Mouse (Mus musculus) midbrain, embryonic 15.5 days (tissue): ENCODE measurements around the gene Top2a. TPM values are rescaled to one million over a fixed set of nuclear protein-coding genes. Genes with fewer than 3 reads are reported as not detected.
A peak's percentile ranks its signal among the peaks of the same experiment; 100 is the strongest.

ENCODE experiments used
- ATAC-seq: fragments of 200-750 bp; cut with Nextera tagmentation; replicated peaks from 2 replicates; pipeline ENCODE4 v1.8.0; 2017; ENCODE audit warnings: moderate TSS enrichment
- H3K27ac ChIP-seq: fragments of 300-500 bp; sonication (generic); 2 replicates; pipeline ENCODE4 v1.5.1; 2015; ENCODE audit warnings: mild to moderate bottlenecking, inconsistent platforms
- H3K27me3 ChIP-seq: fragments of 300-500 bp; sonication (generic); replicated peaks from 2 replicates; pipeline ENCODE4 v1.6.1; 2015; ENCODE audit warnings: inconsistent platforms
- H3K36me3 ChIP-seq: fragments of 300-500 bp; sonication (generic); replicated peaks from 2 replicates; pipeline ENCODE4 v1.6.1; 2015; ENCODE audit warnings: inconsistent platforms
- H3K4me1 ChIP-seq: fragments of 300-500 bp; sonication (generic); 2 replicates; pipeline ENCODE4 v1.6.1; 2015; ENCODE audit warnings: inconsistent platforms
- H3K4me2 ChIP-seq: fragments of 300-500 bp; sonication (generic); 2 replicates; pipeline ENCODE4 v1.6.1; 2015; ENCODE audit warnings: inconsistent platforms, mild to moderate bottlenecking, moderate library complexity
- H3K4me3 ChIP-seq: fragments of 300-500 bp; sonication (generic); 2 replicates; pipeline ENCODE4 v1.5.1; 2015; ENCODE audit warnings: mild to moderate bottlenecking, inconsistent platforms
- H3K9ac ChIP-seq: fragments of 300-500 bp; sonication (generic); 2 replicates; pipeline ENCODE4 v1.6.1; 2015; ENCODE audit warnings: mild to moderate bottlenecking, inconsistent platforms
- H3K9me3 ChIP-seq: fragments of 300-500 bp; sonication (generic); 2 replicates; pipeline ENCODE4 v1.6.1; 2016; ENCODE audit warnings: inconsistent platforms
- WGBS: fragments of 180-500 bp; shearing (Covaris S2); methylation state at CpG from one replicate; pipeline ENCODE4 v1.1.7; 2015; ENCODE audit warnings: mixed read lengths; 5-methylcytosine and 5-hydroxymethylcytosine counted together
- polyA plus RNA-seq: library from polyadenylated mRNA; unstranded; fragments of >200 nt; fragmentation: Nextera tagmentation; extraction: Ambion mirVana; gene quantifications from 2 replicates; pipeline ENCODE4 v1.2.1, GENCODE M21; 2015

Top2a gene
- polyA plus RNA-seq, 1 experiment from 2014 or later, result 31.8 TPM

DNA sequence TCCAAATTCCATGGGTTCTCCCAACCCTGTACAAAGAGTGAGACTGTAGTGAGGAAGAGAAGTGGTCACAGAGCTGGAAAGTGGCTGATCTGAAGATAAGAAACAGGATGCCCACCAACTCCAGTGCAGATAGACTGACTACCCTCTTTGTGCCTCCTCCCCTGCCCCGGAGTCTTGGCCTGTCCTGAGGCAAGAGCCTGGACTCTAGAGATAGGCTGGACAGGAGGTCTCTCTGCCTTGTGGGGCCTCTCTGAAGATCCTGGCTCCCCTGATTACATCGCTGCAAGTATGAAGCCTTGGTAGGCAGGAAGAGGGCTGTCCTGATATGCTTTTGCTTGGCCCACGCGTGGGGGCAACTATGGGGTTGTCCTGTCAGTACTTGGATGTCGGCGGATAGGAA, 12.3 kb upstream of the Top2a start:
- WGBS, result 84% methylated on average over 6 of the region's 6 CpGs
- Histone ChIP-seq H3K9ac (no peak overlapping the region), H3K36me3 (no peaks in the 10 kb centered on the region), H3K4me2 (no peak overlapping the region), H3K27ac (no peak overlapping the region), H3K27me3 (no peaks in the 10 kb centered on the region), H3K9me3 (no peaks in the 10 kb centered on the region), H3K4me3 (no peak overlapping the region), H3K4me1 (peaks cover 16% of the 10 kb centered on the region)
- no peak for ATAC-seq

DNA sequence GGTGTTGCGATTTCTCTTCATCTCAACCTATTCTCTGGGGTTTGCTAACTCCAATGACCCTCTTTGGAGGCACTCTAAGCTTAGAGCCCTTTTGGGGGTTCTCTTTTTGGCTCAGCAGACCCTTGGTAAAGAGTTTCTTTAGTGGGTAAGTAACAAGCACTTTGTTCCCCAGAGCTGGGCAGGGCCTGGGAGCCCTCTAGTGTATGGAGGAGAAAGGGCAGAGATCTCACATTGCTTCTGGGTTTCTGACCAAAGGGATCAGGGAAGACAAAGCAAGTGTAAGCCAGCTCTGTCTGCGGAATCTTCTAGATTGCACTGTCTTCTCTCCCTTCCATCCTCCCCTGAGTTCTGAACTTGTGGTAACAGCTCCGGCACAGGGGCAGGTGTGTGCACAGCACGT, 11.4 kb upstream of the Top2a start:
- H3K4me3 ChIP-seq, result no peak overlapping the region
- ATAC-seq, result no peak
- H3K36me3 ChIP-seq, result no peaks in the 10 kb centered on the region
- H3K4me2 ChIP-seq, result no peak overlapping the region
- 69% methylated on average over 4 of the region's 4 CpGs for WGBS
- no peaks in the 10 kb centered on the region for H3K9me3 ChIP-seq
- H3K9ac ChIP-seq, result no peak overlapping the region
- peaks cover 7% of the 10 kb centered on the region for H3K4me1 ChIP-seq
- no peaks in the 10 kb centered on the region for H3K27me3 ChIP-seq
- H3K27ac ChIP-seq, result no peak overlapping the region

DNA sequence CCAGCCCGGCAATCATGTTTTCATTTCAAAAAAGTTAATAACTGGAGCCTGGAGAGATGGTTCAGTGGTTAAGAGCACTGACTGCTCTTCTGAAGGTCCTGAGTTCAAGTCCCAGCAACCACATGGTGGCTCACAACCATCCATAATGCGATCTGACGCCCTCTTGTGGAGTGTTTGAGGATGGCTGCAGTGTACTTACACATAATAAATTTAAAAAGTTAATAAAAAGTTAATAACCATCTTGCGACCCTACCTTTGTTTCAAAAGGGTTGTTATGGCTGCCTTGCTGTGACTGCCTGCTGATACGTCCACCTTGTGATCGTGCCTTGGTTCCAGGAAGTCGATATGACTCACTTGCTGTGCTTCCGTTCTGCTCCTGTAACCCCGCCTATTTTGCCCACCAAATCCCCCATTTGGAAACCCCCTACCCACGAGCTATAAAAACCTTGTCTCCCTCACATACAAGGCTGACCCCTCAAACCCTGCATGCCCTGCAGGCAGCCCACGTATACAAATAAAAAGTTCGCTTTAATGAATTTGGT, 3.0 kb upstream of the Top2a start:
- 90% methylated on average over 12 of the region's 12 CpGs for WGBS
- no peaks in the 10 kb centered on the region for H3K9me3 ChIP-seq
- no peak for ATAC-seq

DNA sequence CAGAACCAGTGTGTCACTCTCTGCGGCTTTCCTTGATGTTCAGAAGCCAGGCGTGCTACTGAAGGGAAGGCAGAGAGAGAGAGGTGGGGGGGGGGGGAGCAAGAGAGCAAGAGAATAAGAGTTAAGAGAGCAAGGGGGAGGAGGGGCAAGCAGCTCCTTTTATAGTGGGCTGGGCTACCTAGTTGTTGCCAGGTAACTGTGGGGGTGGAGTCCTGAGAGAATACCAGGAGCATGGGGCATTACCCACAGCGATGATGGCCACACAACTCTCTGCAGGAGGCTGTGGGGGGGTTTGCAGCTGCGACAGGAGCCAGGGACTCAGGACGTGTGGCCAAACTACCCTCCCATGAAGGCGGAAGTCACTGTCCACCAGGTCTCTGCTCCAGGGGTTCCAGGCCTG, 1.9 kb upstream of the Top2a start:
- no peak for ATAC-seq
- Histone ChIP-seq H3K27me3 (no peaks in the 10 kb centered on the region), H3K36me3 (no peaks in the 10 kb centered on the region), H3K9ac (no peak overlapping the region), H3K4me3 (no peak overlapping the region), H3K4me1 (peaks cover 12% of the 10 kb centered on the region), H3K4me2 (no peak overlapping the region), H3K9me3 (no peaks in the 10 kb centered on the region), H3K27ac (no peak overlapping the region)
- 82% methylated on average over 6 of the region's 6 CpGs for WGBS

More for the DNA sequence above, 3.0 kb upstream of the Top2a start:
- H3K4me2 ChIP-seq, result no peak overlapping the region
- no peak overlapping the region for H3K27ac ChIP-seq
- no peak overlapping the region for H3K9ac ChIP-seq
- H3K4me3 ChIP-seq, result no peak overlapping the region
- peaks cover 12% of the 10 kb centered on the region for H3K4me1 ChIP-seq
- no peaks in the 10 kb centered on the region for H3K27me3 ChIP-seq
- no peaks in the 10 kb centered on the region for H3K36me3 ChIP-seq

DNA sequence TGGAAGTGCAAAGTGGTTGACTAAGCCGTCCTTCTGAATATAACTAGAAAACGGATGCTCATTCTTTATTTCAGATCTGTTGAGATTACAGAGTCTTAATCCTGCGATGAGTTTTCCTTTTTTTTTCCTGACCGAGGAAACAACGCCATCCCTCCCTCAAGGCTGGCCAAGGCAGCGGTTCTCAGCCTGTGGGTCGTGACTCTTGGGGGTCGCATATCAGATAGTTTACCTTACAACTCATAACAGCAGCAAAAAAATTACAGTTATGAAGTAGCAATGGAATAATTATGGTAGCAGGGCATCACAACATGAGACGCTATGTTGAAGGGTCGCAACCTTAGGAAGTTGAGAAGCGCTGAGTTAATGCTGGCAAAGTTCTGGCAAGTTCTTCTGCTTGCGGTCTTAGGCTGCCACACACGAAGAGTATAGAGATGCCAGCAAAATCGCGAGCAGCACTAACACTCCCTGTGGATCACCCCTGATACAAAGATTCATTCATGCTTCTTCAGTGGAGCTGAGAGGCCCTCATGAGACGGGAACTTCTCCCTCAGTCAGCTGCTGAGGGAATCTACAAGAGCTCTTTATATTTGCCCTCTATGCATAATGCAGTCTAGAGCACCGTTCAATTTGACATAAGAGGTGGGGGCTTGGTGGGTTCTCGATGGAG, 612 bp upstream of the Top2a start:
- peak; percentile 45; the same call in 1 of the 2 replicates for ATAC-seq
- Histone ChIP-seq H3K4me2 (peak overlapping the region; percentile 55), H3K27me3 (no peaks in the 10 kb centered on the region), H3K36me3 (no peaks in the 10 kb centered on the region), H3K27ac (no peak overlapping the region), H3K4me3 (peak overlapping the region; percentile 51), H3K9ac (peak overlapping the region; percentile 16; the same call in 1 of the 2 replicates), H3K4me1 (peaks cover 12% of the 10 kb centered on the region), H3K9me3 (no peaks in the 10 kb centered on the region)
- 49% methylated on average over 18 of the region's 18 CpGs for WGBS

DNA sequence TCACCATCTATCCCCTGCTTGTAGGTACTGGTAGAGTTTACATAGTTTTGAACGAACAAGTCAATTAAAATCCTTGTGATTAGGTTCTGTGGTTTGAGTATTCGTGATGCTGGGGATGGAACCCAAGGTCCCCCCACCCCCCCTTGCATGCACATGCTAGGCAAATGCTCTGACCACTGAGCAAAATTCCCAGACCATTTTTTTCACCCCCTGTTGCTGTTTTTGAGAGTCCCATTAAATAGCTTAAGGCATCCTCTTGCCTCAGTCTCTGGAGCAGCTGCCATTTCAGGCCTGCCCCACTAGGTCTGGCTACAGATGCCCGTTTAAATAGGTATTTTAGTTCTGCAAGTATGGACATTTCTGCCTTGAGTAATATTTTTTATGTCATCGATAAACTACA, 895 bp downstream of the Top2a start:
- no peaks in the 10 kb centered on the region for H3K27me3 ChIP-seq
- H3K9ac ChIP-seq, result no peak overlapping the region
- ATAC-seq, result no peak
- no peaks in the 10 kb centered on the region for H3K36me3 ChIP-seq
- no peaks in the 10 kb centered on the region for H3K9me3 ChIP-seq
- H3K4me3 ChIP-seq, result peak overlapping the region; percentile 51
- peak overlapping the region; percentile 76 for H3K4me2 ChIP-seq
- no peak overlapping the region for H3K27ac ChIP-seq
- 7% methylated on average over 4 of the region's 4 CpGs for WGBS
- peaks cover 12% of the 10 kb centered on the region for H3K4me1 ChIP-seq

DNA sequence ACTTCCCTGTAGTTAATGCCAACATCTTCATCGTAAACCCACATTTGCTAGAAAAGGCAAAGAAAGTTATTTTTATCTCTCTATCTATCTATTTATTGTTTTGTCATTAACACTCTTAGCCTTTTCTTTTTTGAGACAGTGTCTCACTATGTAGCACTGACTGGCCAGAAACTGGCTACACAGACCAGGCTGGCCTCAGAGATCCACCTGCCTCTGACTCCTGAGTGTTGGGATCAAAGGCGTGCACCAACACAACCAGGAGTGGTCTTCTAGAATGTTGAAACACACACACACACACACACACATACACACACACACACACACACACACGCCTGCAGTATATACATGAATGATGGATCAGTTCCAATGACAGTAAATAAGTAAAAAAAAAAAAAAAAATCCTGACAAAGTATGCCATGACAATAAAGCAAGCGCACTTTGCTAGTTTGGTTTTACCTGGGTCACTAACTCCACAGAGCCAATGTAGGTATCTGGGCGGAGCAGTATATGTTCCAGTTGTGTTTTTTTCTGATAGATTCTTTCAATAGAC, 1.5 kb downstream of the Top2a start:
- 77% methylated on average over 5 of the region's 5 CpGs for WGBS
- no peak overlapping the region for H3K4me2 ChIP-seq

DNA sequence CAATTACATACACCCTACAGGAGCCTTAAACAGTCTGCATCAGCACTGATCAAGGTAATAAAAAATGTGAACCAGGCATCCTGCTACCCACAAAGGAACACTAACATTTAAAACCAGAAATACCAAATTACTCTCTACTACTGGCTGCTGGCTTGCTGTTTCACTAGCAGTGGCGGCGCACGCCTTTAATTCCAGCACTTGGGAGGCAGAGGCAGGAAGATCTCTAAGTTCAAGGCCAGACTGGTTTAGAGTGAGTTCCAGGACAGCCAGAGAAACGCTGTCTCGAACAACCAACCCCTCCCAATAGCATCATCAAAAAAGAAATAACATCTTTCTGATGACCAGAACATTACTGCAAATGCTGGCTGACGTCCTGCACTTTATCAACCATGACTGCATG, 4.1 kb downstream of the Top2a start:
- H3K36me3 ChIP-seq, result no peaks in the 10 kb centered on the region
- 96% methylated on average over 6 of the region's 6 CpGs for WGBS
- H3K4me1 ChIP-seq, result peaks cover 12% of the 10 kb centered on the region
- H3K9me3 ChIP-seq, result no peaks in the 10 kb centered on the region
- ATAC-seq, result no peak
- no peaks in the 10 kb centered on the region for H3K27me3 ChIP-seq
- no peak overlapping the region for H3K9ac ChIP-seq
- no peak overlapping the region for H3K27ac ChIP-seq
- H3K4me3 ChIP-seq, result no peak overlapping the region
- H3K4me2 ChIP-seq, result no peak overlapping the region

More for the DNA sequence above, 1.5 kb downstream of the Top2a start:
- H3K27me3 ChIP-seq, result no peaks in the 10 kb centered on the region
- ATAC-seq, result no peak
- peaks cover 12% of the 10 kb centered on the region for H3K4me1 ChIP-seq
- H3K4me3 ChIP-seq, result peak overlapping the region; percentile 51
- no peak overlapping the region for H3K9ac ChIP-seq
- H3K36me3 ChIP-seq, result no peaks in the 10 kb centered on the region
- H3K9me3 ChIP-seq, result no peaks in the 10 kb centered on the region
- no peak overlapping the region for H3K27ac ChIP-seq

DNA sequence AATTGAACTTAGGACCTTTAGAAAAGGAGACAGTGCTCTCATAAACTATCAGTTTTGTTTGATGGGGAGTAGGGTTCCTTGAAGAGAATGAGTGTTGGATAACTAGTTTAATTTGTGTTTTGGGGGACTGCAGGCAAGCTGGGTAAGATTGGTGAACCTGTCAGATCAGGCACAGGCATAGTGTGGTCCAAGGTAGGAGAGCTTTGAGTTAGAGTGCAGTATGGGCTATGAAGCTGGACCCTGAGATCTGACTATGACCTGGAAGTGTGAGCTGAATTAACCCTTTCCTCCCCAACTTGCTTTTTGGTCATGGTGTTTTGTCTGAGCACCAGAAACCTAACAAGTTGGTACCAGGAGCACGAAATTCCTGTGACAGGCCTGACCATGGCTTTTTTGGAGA, 10.1 kb downstream of the Top2a start:
- H3K4me2 ChIP-seq, result no peak overlapping the region
- ATAC-seq, result no peak
- no peak overlapping the region for H3K9ac ChIP-seq
- WGBS, result 90% methylated on average over 1 of the region's 1 CpGs
- no peaks in the 10 kb centered on the region for H3K9me3 ChIP-seq
- no peaks in the 10 kb centered on the region for H3K36me3 ChIP-seq
- no peaks in the 10 kb centered on the region for H3K4me1 ChIP-seq
- H3K27me3 ChIP-seq, result no peaks in the 10 kb centered on the region
- H3K4me3 ChIP-seq, result no peak overlapping the region
- no peak overlapping the region for H3K27ac ChIP-seq

DNA sequence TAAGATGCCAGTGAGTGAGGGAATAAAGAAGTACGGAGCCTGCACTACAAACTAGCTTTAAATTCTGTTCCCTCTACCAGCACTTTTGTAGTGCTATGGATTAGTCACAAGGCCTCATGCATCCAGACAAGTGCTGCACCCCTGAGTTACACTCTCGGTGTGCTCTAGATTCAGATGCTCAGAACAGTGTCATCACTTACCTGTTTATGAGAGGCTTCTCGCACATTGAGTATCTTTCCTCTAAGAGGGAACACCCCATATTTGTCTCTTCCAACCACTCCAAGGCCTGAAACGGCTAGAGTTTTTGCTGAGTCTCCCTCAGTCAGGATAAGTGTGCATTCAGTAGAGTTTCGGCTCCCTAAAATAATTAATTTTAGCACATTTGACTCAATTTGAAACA, 13.3 kb downstream of the Top2a start:
- no peak overlapping the region for H3K4me2 ChIP-seq
- no peak for ATAC-seq
- H3K36me3 ChIP-seq, result no peaks in the 10 kb centered on the region
- no peaks in the 10 kb centered on the region for H3K9me3 ChIP-seq
- no peak overlapping the region for H3K4me3 ChIP-seq
- no peaks in the 10 kb centered on the region for H3K4me1 ChIP-seq
- no peak overlapping the region for H3K27ac ChIP-seq
- H3K9ac ChIP-seq, result no peak overlapping the region
- 96% methylated on average over 5 of the region's 5 CpGs for WGBS
- H3K27me3 ChIP-seq, result no peaks in the 10 kb centered on the region

DNA sequence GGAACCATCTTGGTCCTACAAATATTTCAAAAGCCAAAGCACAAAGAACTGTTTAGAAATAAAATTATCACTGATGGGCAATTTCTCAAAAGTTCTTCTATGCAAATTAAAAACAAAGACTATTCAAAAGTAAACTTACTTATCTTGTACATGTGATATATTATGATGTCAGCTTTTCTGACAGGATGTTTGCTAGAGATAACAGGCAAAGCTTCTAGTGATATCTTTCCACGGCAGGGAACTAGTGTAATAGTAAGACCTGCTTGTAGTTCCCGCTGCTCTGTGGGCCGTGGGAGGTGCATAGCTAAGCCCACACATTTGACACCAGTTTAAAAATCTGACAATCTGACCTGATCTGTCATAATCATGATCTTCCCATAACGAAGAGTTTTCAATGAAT, 13.9 kb downstream of the Top2a start:
- H3K27me3 ChIP-seq, result no peaks in the 10 kb centered on the region
- H3K9ac ChIP-seq, result no peak overlapping the region
- no peak overlapping the region for H3K4me2 ChIP-seq
- H3K27ac ChIP-seq, result no peak overlapping the region
- H3K4me3 ChIP-seq, result no peak overlapping the region
- no peak for ATAC-seq
- no peaks in the 10 kb centered on the region for H3K36me3 ChIP-seq
- 91% methylated on average over 4 of the region's 4 CpGs for WGBS
- no peaks in the 10 kb centered on the region for H3K4me1 ChIP-seq
- no peaks in the 10 kb centered on the region for H3K9me3 ChIP-seq

DNA sequence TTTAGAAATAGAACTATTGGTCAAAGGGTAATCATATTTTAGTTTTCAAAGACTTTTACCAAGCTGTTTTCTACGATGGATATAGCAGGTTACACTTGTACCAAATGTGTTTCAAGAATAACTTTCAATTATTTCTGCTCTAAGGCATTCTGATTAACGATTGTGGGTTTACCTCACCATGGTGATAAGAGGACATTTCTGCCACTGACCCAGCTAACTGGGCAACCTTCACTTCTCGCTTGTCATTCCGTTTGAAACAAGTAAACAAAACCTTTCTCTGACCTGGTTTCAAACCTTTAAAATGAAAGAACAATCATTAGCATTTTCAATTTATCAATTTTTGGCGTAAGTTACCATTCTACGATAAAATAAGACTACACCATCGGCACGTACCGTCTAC, 17.2 kb downstream of the Top2a start:
- Histone ChIP-seq H3K4me1 (no peaks in the 10 kb centered on the region), H3K27me3 (no peaks in the 10 kb centered on the region), H3K27ac (no peak overlapping the region), H3K36me3 (no peaks in the 10 kb centered on the region), H3K9ac (no peak overlapping the region), H3K4me3 (no peak overlapping the region), H3K9me3 (no peaks in the 10 kb centered on the region), H3K4me2 (no peak overlapping the region)
- no peak for ATAC-seq
- 92% methylated on average over 9 of the region's 9 CpGs for WGBS

DNA sequence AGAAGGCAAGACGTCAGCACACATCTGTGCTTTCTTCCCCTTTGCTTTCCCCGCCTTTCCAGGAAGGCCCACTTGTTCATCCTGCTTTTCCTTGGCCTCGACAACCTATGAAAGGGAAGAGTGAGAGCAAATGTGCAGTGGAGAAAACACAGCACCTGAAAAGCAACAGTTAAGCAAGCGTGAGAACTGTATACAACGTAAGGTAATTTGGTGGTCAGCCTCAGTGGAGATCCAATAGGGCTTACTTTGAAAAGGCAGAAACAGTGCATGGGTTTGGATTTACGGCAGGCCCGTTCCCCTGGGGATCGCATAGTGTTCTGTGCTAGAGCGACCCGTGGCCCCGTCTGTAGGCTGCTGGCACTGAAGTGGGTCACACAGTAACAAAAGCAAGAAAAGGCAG, 24.7 kb downstream of the Top2a start:
- Histone ChIP-seq H3K4me2 (no peak overlapping the region), H3K36me3 (no peaks in the 10 kb centered on the region), H3K4me1 (no peaks in the 10 kb centered on the region), H3K9me3 (no peaks in the 10 kb centered on the region), H3K27ac (no peak overlapping the region), H3K27me3 (no peaks in the 10 kb centered on the region), H3K4me3 (no peak overlapping the region), H3K9ac (no peak overlapping the region)
- no peak for ATAC-seq
- 85% methylated on average over 11 of the region's 11 CpGs for WGBS
